Mouse (Mus musculus) G1E (cell line): ENCODE data around the gene Dnajb1.

Source experiments
- CTCF ChIP-seq: IDR thresholded peaks from 2 replicates; pipeline ENCODE4 v1.5.1; 2012; ENCODE audit warnings: low read depth, low read length, inconsistent platforms, mixed read lengths
- GATA1 ChIP-seq: IDR thresholded peaks from 2 replicates; pipeline ENCODE4 v1.6.1; 2012; ENCODE audit warnings: borderline replicate concordance, low read length, inconsistent platforms, mixed read lengths
- TAL1 ChIP-seq: conservative IDR thresholded peaks from 2 replicates; pipeline ENCODE4 v1.6.1; 2012; ENCODE audit warnings: low read depth, low read length, inconsistent platforms, mixed read lengths

DNA sequence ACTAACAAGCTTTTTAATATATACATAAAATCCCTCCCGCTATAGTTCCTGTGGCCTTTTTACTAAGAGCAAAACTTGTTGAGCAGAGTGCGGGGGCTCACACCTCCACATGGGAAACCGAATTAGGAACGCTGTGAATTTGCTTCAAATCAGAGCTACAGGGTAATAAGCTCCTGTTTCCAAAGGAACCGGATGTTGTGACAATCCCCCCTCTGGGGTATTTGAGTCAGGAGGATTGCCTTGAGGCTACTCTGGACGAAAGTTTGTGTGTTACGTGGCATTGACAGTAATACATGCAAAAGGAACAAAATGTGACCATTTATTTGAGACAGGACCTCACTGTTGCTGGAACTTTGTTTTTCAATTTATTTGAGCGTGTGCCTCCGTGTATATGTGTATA lies 1.1 kb downstream of the Dnajb1 start:
- no peak for TF ChIP-seq CTCF
- TF ChIP-seq GATA1 = no peak
- TF ChIP-seq TAL1 = no peak
